Mouse (Mus musculus): ENCODE results near the gene Dusp9. TPM values are rescaled to one million over a fixed set of nuclear protein-coding genes. Genes with fewer than 3 reads are reported as not detected.

Dusp9 gene
- polyA plus RNA-seq, 1 experiment from 2014 or later: 0.31 TPM

- no peaks in the 10 kb centered on the region for H3K9me3 ChIP-seq (ENCODE audit: control insufficient read depth, low read length)
- H3K4me3 ChIP-seq (ENCODE audit: low read depth, low read length): no peak overlapping the region
- H3K4me2 ChIP-seq (ENCODE audit: low read depth, low read length): no peak overlapping the region
- H3K36me3 ChIP-seq (ENCODE audit: control insufficient read depth, insufficient read depth, low read length): no peaks in the 10 kb centered on the region
- no peak overlapping the region for H3K9ac ChIP-seq (replicated peaks; ENCODE audit: low read depth, low read length)
- ATAC-seq (ENCODE audit: low read depth): no peak
- H3K27me3 ChIP-seq (ENCODE audit: control insufficient read depth, insufficient read depth, low read length): no peaks in the 10 kb centered on the region
- H3K27ac ChIP-seq (ENCODE audit: low read depth, low read length): no peak overlapping the region
- no peaks in the 10 kb centered on the region for H3K4me1 ChIP-seq (ENCODE audit: control insufficient read depth, insufficient read depth, low read length)
These were observed 12.2 kb upstream of the Dusp9 start for GRCm38 (mm10) chrX:73626981-73627380.

- WGBS: 17% methylated on average over 15 of the region's 19 CpGs
- Histone ChIP-seq H3K9me3 (ENCODE audit: control insufficient read depth, low read length) (no peaks in the 10 kb centered on the region), H3K27me3 (ENCODE audit: control insufficient read depth, insufficient read depth, low read length) (peaks cover 9% of the 10 kb centered on the region), H3K4me2 (ENCODE audit: low read depth, low read length) (peak overlapping the region; percentile 20; the same call in 1 of the 2 replicates), H3K27ac (ENCODE audit: low read depth, low read length) (no peak overlapping the region), H3K4me1 (ENCODE audit: control insufficient read depth, insufficient read depth, low read length) (no peaks in the 10 kb centered on the region), H3K9ac (replicated peaks; ENCODE audit: low read depth, low read length) (no peak overlapping the region), H3K4me3 (ENCODE audit: low read depth, low read length) (no peak overlapping the region), H3K36me3 (ENCODE audit: control insufficient read depth, insufficient read depth, low read length) (no peaks in the 10 kb centered on the region)
- ATAC-seq (ENCODE audit: low read depth): no peak
These were observed 3.8 kb upstream of the Dusp9 start for GRCm38 (mm10) chrX:73635425-73635824.

GRCm38 (mm10) chrX:73637415-73637814, 1.8 kb upstream of the Dusp9 start:
- H3K4me3 ChIP-seq (ENCODE audit: low read depth, low read length): peak overlapping the region; percentile 22
- no peaks in the 10 kb centered on the region for H3K9me3 ChIP-seq (ENCODE audit: control insufficient read depth, low read length)
- peaks cover 12% of the 10 kb centered on the region for H3K27me3 ChIP-seq (ENCODE audit: control insufficient read depth, insufficient read depth, low read length)
- peak overlapping the region; percentile 48 for H3K4me2 ChIP-seq (ENCODE audit: low read depth, low read length)
- WGBS: 12% methylated on average over 18 of the region's 19 CpGs
- no peak overlapping the region for H3K9ac ChIP-seq (replicated peaks; ENCODE audit: low read depth, low read length)
- H3K27ac ChIP-seq (ENCODE audit: low read depth, low read length): no peak overlapping the region
- no peaks in the 10 kb centered on the region for H3K36me3 ChIP-seq (ENCODE audit: control insufficient read depth, insufficient read depth, low read length)
- ATAC-seq (ENCODE audit: low read depth): no peak
- H3K4me1 ChIP-seq (ENCODE audit: control insufficient read depth, insufficient read depth, low read length): no peaks in the 10 kb centered on the region

GRCm38 (mm10) chrX:73639901-73640469, 766 bp downstream of the Dusp9 start:
- Histone ChIP-seq H3K36me3 (ENCODE audit: control insufficient read depth, insufficient read depth, low read length) (no peaks in the 10 kb centered on the region), H3K27me3 (ENCODE audit: control insufficient read depth, insufficient read depth, low read length) (peaks cover 12% of the 10 kb centered on the region), H3K9me3 (ENCODE audit: control insufficient read depth, low read length) (no peaks in the 10 kb centered on the region), H3K4me1 (ENCODE audit: control insufficient read depth, insufficient read depth, low read length) (no peaks in the 10 kb centered on the region), H3K4me2 (ENCODE audit: low read depth, low read length) (peak overlapping the region; percentile 36), H3K27ac (ENCODE audit: low read depth, low read length) (no peak overlapping the region), H3K9ac (replicated peaks; ENCODE audit: low read depth, low read length) (no peak overlapping the region), H3K4me3 (ENCODE audit: low read depth, low read length) (peak overlapping the region; percentile 18; the same call in 1 of the 2 replicates)
- WGBS: 17% methylated on average over 33 of the region's 41 CpGs
- ATAC-seq (ENCODE audit: low read depth): no peak

- H3K4me2 ChIP-seq (ENCODE audit: low read depth, low read length): no peak overlapping the region
- no peak overlapping the region for H3K9ac ChIP-seq (replicated peaks; ENCODE audit: low read depth, low read length)
- no peak for ATAC-seq (ENCODE audit: low read depth)
- H3K9me3 ChIP-seq (ENCODE audit: control insufficient read depth, low read length): no peaks in the 10 kb centered on the region
- no peak overlapping the region for H3K27ac ChIP-seq (ENCODE audit: low read depth, low read length)
- H3K27me3 ChIP-seq (ENCODE audit: control insufficient read depth, insufficient read depth, low read length): 0 out of 2 replicates have a peak, but pooled peaks cover 5% of the 10 kb centered on the region
- H3K4me3 ChIP-seq (ENCODE audit: low read depth, low read length): no peak overlapping the region
- WGBS: 40% methylated on average over 3 of the region's 4 CpGs
- H3K4me1 ChIP-seq (ENCODE audit: control insufficient read depth, insufficient read depth, low read length): no peaks in the 10 kb centered on the region
- no peaks in the 10 kb centered on the region for H3K36me3 ChIP-seq (ENCODE audit: control insufficient read depth, insufficient read depth, low read length)
These were observed 5.9 kb downstream of the Dusp9 start for GRCm38 (mm10) chrX:73645121-73645520.

- H3K4me1 ChIP-seq (ENCODE audit: control insufficient read depth, insufficient read depth, low read length): no peaks in the 10 kb centered on the region
- no peak overlapping the region for H3K9ac ChIP-seq (replicated peaks; ENCODE audit: low read depth, low read length)
- no peaks in the 10 kb centered on the region for H3K36me3 ChIP-seq (ENCODE audit: control insufficient read depth, insufficient read depth, low read length)
- H3K9me3 ChIP-seq (ENCODE audit: control insufficient read depth, low read length): no peaks in the 10 kb centered on the region
- H3K4me2 ChIP-seq (ENCODE audit: low read depth, low read length): no peak overlapping the region
- no peaks in the 10 kb centered on the region for H3K27me3 ChIP-seq (ENCODE audit: control insufficient read depth, insufficient read depth, low read length)
- WGBS: 81% methylated on average over 3 of the region's 3 CpGs
- no peak overlapping the region for H3K27ac ChIP-seq (ENCODE audit: low read depth, low read length)
- H3K4me3 ChIP-seq (ENCODE audit: low read depth, low read length): no peak overlapping the region
- ATAC-seq (ENCODE audit: low read depth): no peak
These were observed 11.7 kb downstream of the Dusp9 start for GRCm38 (mm10) chrX:73650869-73651268.

GRCm38 (mm10) chrX:73653392-73653791, 14.2 kb downstream of the Dusp9 start:
- Histone ChIP-seq H3K27ac (ENCODE audit: low read depth, low read length) (no peak overlapping the region), H3K36me3 (ENCODE audit: control insufficient read depth, insufficient read depth, low read length) (no peaks in the 10 kb centered on the region), H3K4me2 (ENCODE audit: low read depth, low read length) (no peak overlapping the region), H3K4me1 (ENCODE audit: control insufficient read depth, insufficient read depth, low read length) (no peaks in the 10 kb centered on the region), H3K27me3 (ENCODE audit: control insufficient read depth, insufficient read depth, low read length) (no peaks in the 10 kb centered on the region), H3K9me3 (ENCODE audit: control insufficient read depth, low read length) (no peaks in the 10 kb centered on the region), H3K9ac (replicated peaks; ENCODE audit: low read depth, low read length) (no peak overlapping the region), H3K4me3 (ENCODE audit: low read depth, low read length) (no peak overlapping the region)
- ATAC-seq (ENCODE audit: low read depth): no peak
- WGBS: 87% methylated on average over 6 of the region's 6 CpGs

- Histone ChIP-seq H3K4me3 (ENCODE audit: low read depth, low read length) (no peak overlapping the region), H3K27me3 (ENCODE audit: control insufficient read depth, insufficient read depth, low read length) (no peaks in the 10 kb centered on the region), H3K27ac (ENCODE audit: low read depth, low read length) (no peak overlapping the region), H3K36me3 (ENCODE audit: control insufficient read depth, insufficient read depth, low read length) (no peaks in the 10 kb centered on the region), H3K4me1 (ENCODE audit: control insufficient read depth, insufficient read depth, low read length) (no peaks in the 10 kb centered on the region), H3K9ac (replicated peaks; ENCODE audit: low read depth, low read length) (no peak overlapping the region), H3K9me3 (ENCODE audit: control insufficient read depth, low read length) (no peaks in the 10 kb centered on the region), H3K4me2 (ENCODE audit: low read depth, low read length) (no peak overlapping the region)
- ATAC-seq (ENCODE audit: low read depth): peak; percentile 59
- WGBS: 18% methylated on average over 6 of the region's 6 CpGs
These were observed 15.0 kb downstream of the Dusp9 start for GRCm38 (mm10) chrX:73654177-73654576.

- Histone ChIP-seq H3K27me3 (ENCODE audit: control insufficient read depth, insufficient read depth, low read length) (no peaks in the 10 kb centered on the region), H3K4me2 (ENCODE audit: low read depth, low read length) (no peak overlapping the region), H3K4me3 (ENCODE audit: low read depth, low read length) (no peak overlapping the region), H3K9ac (replicated peaks; ENCODE audit: low read depth, low read length) (no peak overlapping the region), H3K4me1 (ENCODE audit: control insufficient read depth, insufficient read depth, low read length) (no peaks in the 10 kb centered on the region), H3K9me3 (ENCODE audit: control insufficient read depth, low read length) (no peaks in the 10 kb centered on the region), H3K36me3 (ENCODE audit: control insufficient read depth, insufficient read depth, low read length) (no peaks in the 10 kb centered on the region), H3K27ac (ENCODE audit: low read depth, low read length) (no peak overlapping the region)
- ATAC-seq (ENCODE audit: low read depth): no peak
- 90% methylated on average over 3 of the region's 3 CpGs for WGBS
These were observed 16.3 kb downstream of the Dusp9 start for GRCm38 (mm10) chrX:73655529-73655928.

Measured in neural tube, embryonic 14.5 days (tissue).